Mouse (Mus musculus): ENCODE results near the gene Nfkbie. TPM values are rescaled to one million over a fixed set of nuclear protein-coding genes. Genes with fewer than 3 reads are reported as not detected.
A peak's percentile ranks its signal among the peaks of the same experiment; 100 is the strongest.

Nfkbie gene
- 1 to 10 TPM; 2.5 to 2.6 TPM for total RNA-seq (2021)

DNA sequence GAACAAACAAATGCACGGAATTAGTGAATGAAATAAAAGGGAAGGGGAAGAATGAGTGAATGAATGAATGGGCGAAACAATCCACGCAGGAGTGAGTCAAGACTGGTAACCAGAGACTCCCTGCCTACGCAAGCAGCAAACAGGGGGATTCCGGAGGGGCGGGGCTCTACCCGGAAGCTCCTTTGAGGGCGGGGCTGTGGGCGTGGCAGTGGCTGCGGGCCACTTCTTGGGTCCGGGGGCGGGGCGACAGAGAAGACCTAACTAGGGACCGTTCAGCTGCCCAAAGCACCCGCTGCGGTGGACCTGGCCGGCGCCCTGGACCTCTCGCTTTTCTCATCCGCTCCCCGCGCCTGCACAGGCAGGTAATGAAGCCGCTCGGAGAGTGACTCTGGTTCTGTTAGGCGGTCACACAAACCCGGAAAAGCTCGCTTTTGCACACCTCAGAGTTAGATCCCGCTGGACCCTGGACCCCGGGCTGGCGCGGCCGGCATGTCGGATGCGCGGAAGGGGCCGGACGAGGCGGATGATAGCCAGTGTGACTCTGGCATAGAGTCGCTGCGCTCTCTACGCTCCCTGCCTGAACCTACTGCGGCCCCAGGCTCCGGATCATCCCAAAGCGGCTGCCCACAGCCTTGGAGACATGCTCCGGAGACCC lies at the start of gene Nfkbie:
Gene Nfkbie, plus strand, starts transcription at position 252 of the 655 bp plus-strand sequence.
- DNase-seq (ENCODE audit: extremely low spot score in 1 of 2, low spot score in 2 of 2) = peak; percentile 84 to 96
- intact Hi-C loops (cut with DNase I) = no loop called here

DNA sequence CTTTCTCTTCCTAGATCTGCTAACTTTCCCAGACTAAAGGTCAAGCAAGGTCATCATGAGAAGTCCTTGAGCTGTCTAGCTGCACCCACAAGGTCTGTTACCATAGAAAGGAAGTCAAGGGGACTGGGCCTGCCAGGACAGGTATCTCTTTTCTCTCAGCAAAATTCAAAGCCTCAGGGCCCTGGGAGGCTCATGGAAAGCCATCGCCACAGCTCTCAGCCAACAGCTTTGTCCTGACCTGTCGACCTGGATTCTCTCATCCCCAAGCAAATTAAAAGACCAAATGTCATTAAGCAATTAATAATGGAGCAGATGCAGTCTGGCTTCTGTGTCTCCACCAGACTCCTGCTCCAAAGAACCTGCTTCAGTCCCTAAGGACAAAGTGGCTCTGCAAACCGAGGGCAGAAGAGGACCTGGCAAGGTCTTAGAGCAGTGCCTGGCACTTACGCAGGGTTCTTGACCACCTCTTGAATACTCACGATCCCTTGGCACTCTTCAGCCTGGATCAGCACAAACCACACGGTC lies 49.5 kb upstream of the Nfkbie start:
- intact Hi-C loops (cut with DNase I) = no loop called here
- no peak for DNase-seq (ENCODE audit: extremely low spot score in 1 of 2, low spot score in 2 of 2)

DNA sequence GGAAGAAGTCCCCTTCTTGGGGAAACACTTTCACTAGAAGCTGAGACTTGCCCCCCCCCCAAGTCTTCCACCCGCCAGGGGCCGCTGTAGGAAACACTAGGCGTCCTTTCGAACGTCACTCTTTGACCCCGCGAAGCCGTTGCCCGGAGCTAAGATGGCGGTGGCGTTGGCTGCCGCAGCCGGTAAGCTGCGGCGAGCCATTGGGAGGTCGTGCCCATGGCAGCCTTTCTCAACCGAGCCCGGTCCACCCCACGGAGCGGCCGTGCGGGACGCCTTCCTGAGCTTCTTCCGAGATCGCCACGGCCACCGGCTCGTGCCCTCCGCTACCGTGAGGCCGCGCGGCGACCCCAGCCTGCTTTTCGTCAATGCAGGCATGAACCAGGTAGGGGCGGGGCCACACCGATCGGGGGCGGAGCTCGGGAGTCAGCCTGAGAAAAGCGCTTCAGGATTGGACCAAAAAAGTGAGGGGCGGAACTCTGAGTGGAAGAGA lies 48.8 kb upstream of the Nfkbie start, which contains the start of gene Aars2:
Gene Aars2, plus strand, starts transcription at position 142 of the 490 bp plus-strand sequence.
- intact Hi-C loops (cut with DNase I) = no loop called here
- DNase-seq (ENCODE audit: extremely low spot score in 1 of 2, low spot score in 2 of 2) = peak; percentile 90 to 96

DNA sequence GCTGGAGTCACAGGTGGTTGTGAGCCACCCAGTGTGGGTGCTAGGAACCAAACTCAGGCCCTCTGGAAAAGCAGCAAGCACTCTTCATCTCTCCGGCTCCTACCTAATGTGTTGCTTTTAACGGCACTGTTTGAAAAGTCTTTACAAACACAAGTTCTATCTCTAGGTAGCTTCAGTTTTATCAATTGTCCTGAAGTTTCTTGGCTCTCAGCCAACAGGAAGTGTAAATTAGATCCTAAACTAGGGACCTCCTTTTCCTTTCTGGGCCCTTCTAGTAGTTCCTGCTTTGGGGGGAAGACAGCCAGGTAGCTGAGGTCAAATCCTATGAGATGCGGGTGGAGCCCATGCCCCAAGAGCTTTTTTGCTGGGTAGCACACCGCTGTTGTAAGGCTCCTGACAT lies 44.6 kb upstream of the Nfkbie start:
- no peak for DNase-seq (ENCODE audit: extremely low spot score in 1 of 2, low spot score in 2 of 2)
- intact Hi-C loops (cut with DNase I) = no loop called here

DNA sequence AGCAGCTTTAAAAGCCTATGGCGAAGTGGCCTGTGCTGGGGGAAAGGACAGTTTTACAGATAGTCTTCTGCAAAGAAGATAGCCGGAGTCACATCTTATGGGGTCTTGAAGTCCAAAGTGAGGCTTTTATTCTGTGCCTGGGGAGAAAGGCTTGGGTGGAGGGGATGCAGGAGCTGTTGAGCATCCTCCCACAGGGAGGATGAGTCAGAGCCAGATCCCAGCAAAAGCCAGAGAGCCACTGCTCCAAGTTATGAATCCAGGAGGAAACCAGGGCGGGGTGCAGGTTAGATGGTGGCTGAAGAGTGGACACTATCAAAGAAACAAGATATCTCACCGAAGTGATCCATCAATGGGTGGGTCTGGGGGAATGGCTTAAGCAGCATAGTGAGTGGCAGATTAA lies 43.7 kb upstream of the Nfkbie start:
- intact Hi-C loops (cut with DNase I) = no loop called here
- no peak for DNase-seq (ENCODE audit: extremely low spot score in 1 of 2, low spot score in 2 of 2)

DNA sequence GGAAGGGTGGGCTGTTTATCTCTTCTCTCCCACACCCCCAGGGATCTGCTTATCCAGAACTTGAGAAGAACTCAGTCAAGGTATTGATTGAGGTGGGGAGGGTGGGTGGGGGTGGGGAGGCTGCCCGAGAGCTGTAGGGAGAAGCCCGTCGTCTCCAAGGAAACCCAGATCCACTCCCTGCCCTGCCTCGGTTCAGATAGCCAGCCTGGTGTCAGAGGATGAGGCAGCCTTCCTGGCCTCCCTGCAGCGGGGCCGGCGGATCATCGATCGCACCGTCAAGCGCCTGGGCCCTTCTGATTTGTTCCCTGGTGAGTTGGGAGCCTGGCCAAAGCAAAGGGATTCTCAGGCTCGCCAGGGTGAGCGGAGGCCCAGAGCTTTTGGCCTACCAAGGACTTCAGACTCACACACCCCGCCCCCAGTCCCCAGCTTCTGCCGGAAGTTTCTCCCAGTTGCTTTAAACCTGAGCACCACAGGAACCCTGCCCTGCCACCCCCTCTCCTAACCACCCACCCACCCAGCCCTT lies 40.2 kb upstream of the Nfkbie start:
- intact Hi-C loops (cut with DNase I) = no loop called here
- DNase-seq (ENCODE audit: extremely low spot score in 1 of 2, low spot score in 2 of 2) = no peak

DNA sequence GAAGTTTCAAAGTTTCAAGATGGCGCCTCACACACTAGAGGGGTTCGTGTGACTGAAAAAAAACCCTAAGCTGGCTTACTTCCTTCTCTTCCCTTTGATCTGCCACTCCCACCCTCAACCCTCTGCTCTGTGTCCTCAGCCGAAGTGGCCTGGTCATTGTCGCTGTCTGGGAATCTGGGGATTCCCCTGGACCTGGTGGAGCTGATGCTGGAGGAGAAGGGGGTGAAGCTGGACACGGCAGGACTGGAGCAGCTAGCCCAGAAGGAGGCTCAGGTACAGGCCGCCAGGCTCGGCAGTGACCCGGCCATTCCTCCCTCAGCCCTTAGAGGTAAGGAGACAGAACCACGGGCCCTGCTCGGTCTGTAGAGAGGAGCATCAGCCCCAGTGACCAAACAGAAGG lies 39.7 kb upstream of the Nfkbie start:
- peak in 1 of 2 experiments; percentile 26 for DNase-seq (ENCODE audit: extremely low spot score in 1 of 2, low spot score in 2 of 2)
- intact Hi-C loops (cut with DNase I) = loop anchor here (1.0 kb wide), 1 partner anchor 36 kb away; no protein-coding TSS in a partner anchor

DNA sequence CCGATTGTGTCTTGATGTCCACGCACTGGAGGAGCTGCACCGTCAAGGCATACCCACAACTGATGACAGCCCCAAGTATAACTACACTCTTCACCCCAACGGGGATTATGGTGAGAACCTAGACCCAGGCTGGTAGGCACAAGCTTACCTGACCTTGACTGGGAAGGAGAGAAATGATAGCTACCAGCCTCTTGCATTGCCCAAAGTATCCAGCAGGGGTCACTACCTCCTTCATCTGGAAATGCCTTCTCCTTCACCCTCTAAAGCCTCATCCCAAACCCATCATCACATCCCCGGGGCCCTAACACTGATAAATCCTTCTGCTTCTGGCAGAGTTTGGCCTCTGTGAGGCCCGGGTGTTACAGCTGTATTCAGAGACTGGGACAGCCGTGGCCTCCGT lies 39.0 kb upstream of the Nfkbie start:
- peak; percentile 73 to 74 for DNase-seq (ENCODE audit: extremely low spot score in 1 of 2, low spot score in 2 of 2)
- intact Hi-C loops (cut with DNase I) = loop anchor here (1.0 kb wide), 1 partner anchor 36 kb away; no protein-coding TSS in a partner anchor

DNA sequence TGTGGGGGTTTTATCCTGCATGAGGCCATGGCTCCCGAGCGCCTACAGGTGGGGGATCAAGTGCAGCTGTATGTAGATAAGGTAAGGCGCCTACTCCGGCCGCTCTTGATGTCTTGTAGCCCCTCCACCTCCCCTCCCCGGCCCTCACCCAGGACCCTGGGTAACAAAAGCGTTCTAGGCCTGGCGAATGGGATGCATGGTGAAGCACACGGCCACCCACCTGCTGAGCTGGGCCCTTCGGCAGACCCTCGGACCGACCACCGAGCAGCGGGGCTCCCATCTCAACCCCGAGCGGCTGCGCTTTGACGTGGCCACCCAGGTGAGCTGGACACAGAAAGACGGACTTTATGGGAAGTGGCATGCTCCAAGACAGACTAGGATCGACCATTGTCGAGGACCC lies 38.4 kb upstream of the Nfkbie start:
- intact Hi-C loops (cut with DNase I) = no loop called here
- DNase-seq (ENCODE audit: extremely low spot score in 1 of 2, low spot score in 2 of 2) = peak in 1 of 2 experiments; percentile 29

DNA sequence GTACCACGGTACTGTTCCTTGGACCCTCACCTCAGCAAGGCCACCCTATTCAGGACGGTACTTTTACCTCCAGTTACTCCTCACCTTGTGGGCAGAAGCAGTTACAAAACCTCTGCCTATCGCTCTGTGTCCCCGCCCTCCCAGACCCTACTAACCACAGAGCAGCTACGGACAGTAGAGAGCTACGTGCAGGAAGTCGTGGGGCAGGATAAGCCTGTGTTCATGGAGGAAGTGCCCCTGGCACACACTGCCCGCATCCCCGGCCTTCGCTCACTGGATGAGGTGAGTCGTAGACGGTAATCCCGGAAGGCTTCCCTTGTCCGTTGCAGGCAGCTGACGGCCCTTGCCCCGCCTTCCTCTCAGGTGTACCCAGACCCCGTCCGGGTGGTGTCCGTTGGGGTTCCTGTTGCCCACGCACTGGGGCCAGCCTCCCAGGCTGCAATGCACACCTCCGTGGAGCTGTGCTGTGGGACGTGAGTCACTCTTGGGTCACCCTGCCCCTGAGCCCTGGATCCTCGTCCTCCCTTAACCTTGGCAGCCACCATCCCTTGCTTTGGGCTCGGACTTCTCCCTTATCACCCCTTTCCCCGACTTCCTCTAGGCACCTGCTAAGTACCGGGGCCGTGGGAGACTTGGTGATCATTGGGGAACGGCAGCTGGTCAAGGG lies 37.8 kb upstream of the Nfkbie start:
- intact Hi-C loops (cut with DNase I) = no loop called here
- peak in 1 of 2 experiments; percentile 27 for DNase-seq (ENCODE audit: extremely low spot score in 1 of 2, low spot score in 2 of 2)

DNA sequence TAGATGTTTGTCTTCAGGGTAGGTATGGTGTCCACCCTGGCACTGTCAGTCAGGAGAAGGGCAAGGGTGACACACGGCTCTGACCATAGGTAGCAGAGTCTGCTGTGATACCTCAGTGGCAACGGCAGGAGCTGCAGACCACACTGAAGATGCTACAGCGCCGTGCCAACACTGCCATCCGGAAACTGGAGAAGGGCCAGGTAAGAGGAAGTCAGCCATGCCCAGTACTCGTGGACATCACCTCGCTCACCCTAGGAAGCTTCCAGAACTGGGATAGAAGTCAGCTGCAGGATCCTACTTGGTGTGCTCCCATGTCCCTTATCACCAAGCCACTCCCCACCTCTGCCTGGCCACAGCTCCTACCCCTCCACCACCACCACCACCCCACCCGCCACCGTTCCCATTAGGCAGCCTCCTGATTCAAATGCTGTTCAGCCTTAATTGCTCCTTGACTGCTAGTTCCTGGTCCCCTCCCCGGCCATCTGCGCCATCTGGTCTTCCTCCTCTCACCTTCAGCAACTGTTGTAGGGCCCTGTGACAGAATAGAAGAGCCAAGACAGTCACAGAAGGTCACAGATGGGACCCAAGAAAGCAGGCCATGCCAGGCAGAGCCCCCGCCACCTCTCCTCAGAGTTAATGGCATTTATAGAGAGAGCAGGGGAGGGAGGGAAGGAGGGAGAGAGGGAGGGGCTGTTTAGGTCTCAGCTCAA lies 36.6 kb upstream of the Nfkbie start:
- intact Hi-C loops (cut with DNase I) = no loop called here
- DNase-seq (ENCODE audit: extremely low spot score in 1 of 2, low spot score in 2 of 2) = no peak

DNA sequence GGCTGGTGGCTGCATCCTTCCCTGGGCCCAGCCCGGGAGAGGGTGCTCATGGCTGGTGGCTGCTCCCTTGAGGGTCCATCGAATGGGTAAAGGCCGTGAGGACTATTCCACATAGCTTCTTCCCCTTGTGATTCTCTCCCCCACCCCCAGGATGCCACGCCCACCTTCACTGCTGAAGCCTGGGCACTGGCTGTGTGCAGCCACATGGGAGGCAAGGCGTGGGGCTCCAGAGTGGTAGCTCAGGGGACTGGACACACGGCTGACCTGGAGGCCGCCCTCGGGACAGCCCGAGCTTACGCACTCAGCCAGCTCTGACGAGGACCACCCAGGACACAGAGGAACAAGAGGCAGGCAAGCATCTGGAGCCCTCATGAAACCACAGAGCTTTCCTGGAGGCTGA lies 35.4 kb upstream of the Nfkbie start:
- intact Hi-C loops (cut with DNase I) = no loop called here
- DNase-seq (ENCODE audit: extremely low spot score in 1 of 2, low spot score in 2 of 2) = peak in 1 of 2 experiments; percentile 30

DNA sequence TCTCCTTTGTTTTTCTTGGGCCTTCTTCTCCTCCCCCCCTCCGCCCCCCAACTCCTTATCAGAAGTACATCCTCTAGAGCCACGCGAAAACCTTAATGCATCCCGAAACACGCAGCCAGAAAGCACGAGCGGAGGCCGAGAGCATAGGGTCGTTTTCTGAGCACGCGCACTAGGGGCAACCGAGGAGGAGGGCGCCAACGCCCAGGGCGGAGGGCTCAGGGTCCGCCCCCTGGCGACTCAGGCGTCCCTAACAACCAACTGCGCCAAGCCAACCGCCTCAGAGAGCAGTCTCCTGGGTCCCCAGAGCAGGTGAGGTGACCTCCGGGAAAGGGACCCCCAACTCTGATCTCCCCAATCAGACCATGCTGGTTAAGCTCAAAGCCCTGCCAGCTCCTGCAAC lies 32.2 kb upstream of the Nfkbie start, which contains the start of gene Tcte1:
Gene Tcte1, plus strand, starts transcription at position 172 of the 400 bp plus-strand sequence.
- intact Hi-C loops (cut with DNase I) = no loop called here
- peak in 1 of 2 experiments; percentile 56 for DNase-seq (ENCODE audit: extremely low spot score in 1 of 2, low spot score in 2 of 2)

DNA sequence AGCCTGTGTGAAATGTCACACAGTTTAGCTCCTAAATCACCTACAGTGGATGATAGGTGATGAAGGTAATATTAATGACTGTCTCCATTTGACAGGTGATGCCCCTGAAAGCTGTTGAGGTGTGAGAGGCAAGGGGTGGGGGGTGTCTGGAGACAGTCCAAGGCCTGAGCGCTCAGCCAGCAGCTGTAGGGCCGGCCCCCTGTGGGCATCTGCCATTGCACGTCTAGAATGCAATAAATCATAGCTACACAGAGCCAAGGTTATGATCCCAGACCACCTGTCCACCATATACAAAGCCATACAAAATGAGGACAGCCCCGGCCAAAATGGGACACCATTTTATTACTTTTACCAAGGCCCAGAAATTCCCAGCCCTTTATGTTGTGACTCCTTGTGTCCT lies 30.5 kb upstream of the Nfkbie start:
- peak in 1 of 2 experiments; percentile 21 for DNase-seq (ENCODE audit: extremely low spot score in 1 of 2, low spot score in 2 of 2)
- intact Hi-C loops (cut with DNase I) = no loop called here

DNA sequence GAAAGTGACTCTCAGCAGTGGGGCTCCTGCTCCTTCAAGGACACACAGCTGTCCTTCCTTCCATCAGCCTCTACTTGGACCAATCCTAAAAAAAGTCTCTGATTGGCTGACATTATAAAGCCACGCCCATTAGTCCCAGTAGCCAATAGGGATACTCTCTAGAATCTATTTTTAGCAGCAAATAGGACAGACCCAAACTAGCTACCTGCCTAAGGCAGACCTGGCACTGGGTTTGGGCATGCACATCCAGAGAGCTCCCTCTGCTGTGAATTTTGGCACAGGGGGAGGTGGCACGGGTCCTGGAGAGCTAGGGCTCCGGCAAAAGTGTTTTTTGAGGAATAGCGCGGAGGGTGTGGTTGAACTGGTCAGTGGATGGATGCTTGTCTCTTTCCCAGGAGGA lies 28.9 kb upstream of the Nfkbie start:
- DNase-seq (ENCODE audit: extremely low spot score in 1 of 2, low spot score in 2 of 2) = no peak
- intact Hi-C loops (cut with DNase I) = no loop called here

DNA sequence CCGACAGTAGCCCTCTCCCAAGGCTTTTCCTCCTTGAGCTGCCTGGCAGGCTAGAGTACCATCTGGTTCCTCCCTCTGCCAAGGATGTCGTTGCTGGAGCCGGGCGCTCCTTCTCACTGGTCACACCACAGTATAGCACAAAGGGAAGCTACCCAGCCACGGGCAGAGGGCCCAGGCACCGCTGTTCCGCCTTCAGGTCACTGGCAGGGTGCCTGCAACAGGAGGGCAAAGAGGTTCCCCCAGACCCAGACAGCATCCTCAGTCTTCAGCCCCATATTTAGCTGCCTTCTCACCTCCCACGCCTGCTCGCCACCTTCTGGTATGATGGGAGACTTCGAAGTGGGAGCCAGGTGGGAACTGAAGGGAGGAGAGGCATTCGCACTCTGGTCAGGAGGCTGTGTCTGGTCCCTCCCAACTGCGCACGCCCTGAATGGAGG lies 25.1 kb upstream of the Nfkbie start:
- intact Hi-C loops (cut with DNase I) = no loop called here
- peak; percentile 61 to 74 for DNase-seq (ENCODE audit: extremely low spot score in 1 of 2, low spot score in 2 of 2)

DNA sequence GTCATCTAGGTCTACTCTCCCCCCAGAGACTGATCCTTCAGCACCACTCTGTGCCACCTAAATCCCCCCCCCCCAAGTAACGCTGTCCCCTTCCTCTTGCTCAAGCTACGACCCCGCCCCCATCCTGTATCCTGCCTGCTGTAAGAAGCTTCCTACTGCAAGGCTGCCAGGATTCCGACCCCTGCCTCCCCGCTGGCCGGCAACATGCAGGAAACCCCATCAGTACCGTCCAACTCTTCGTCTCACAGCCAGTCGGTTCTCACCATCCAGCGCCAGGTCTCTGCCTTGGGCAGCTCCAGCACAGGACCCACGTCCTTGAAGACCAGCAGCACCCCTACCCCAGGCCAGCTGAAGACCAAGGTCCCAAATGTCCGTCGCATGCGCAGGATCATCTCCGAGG lies 22.6 kb upstream of the Nfkbie start:
- intact Hi-C loops (cut with DNase I) = no loop called here
- DNase-seq (ENCODE audit: extremely low spot score in 1 of 2, low spot score in 2 of 2) = peak in 1 of 2 experiments; percentile 36

DNA sequence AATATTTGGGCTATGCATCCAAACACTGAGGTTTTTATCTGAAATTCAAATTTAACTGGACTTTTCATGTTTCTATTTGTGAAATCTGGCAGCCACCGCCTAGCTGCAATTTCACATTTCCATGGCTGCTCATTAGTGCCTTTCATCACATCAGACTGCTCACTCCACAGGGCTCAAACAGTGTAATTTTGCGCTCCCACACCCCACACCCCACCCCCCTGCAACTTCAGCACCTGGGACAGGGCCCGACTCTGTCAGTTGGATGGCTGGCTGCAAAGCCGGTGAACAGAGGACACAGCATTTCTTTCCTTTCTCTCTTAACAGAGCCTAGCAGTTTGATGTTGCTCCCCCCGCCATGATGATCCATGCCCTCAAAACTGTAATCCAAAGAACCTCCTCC lies 19.2 kb upstream of the Nfkbie start:
- DNase-seq (ENCODE audit: extremely low spot score in 1 of 2, low spot score in 2 of 2) = peak in 1 of 2 experiments; percentile 20
- intact Hi-C loops (cut with DNase I) = no loop called here

DNA sequence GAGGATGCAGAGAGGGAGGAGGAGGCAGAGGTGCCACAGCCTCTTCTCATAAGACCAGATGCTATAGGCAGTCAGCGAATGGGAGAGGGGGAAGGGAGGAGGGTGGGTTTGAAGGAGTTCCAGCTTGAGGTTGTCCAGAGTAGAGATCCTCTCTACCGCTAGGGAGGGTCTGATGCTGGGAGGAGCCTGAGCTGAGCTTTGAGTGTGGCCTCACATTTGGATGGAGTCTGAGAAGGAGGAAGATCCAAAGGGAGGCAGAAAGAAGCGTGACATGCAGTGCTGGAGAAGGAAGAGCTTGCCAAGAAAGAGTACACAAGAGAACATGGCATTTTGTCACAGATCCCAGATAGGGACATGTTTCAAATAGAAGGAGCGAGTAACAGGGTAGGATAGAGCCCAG lies 17.1 kb upstream of the Nfkbie start:
- intact Hi-C loops (cut with DNase I) = no loop called here
- DNase-seq (ENCODE audit: extremely low spot score in 1 of 2, low spot score in 2 of 2) = no peak

Data from left cerebral cortex, postnatal 10 days (tissue).